Mouse (Mus musculus): ENCODE measurements at regions not wholly inside any gene's neighbourhood (a gene's known extent, or its start where the extent isn't known, plus 50 kb on each side); places are given as distances from the start of the nearest gene placed in this dataset.

DNA sequence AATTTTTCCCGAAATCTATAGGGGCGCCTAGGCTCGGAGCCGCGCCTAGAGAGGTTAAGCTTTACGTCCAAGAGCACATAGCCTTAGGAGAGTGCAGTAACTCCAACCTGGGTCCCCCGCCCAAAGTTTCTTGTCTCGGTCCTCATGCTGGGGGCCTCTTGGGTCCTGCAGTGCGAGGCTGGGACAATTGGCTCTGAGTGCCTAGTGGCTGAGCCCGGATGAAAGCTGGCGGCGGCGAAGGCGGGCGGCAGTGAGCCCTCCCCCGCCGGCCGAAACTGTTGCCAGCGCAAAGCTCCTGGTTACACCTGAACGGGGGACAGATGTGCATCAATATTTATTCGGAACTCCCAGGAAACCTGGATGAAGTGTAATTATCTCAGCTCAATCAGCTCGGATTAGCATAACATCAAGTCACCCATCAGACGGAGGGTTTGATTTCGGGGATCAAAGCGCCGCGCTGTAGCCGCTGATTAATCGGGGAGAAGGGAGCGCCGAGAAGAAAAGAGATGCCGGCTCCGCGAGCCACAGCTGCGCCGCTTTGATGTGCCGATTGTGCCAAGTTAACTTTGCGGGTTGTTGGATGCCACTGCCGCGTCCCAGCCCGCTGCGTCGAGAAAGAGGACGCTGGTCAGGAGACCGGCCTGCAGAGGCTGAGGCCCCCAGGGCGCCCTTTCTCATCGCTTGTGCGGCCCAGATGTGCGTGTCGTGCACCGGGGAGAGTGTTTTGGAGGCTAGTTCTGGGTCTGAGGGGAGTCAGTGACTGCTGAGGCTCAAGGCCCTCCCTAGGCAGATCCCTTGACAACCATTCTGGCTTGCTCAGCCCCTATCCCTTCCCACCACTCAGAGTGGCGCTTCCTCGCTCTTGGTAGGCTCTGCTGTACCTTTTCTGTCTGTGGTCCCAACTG lies 123.7 kb upstream of the 4931429L15Rik start:
- TF ChIP-seq NRF1 (IDR thresholded peaks at IDR 0.05; ENCODE audit: insufficient read depth, low read depth, low read length, poor library complexity, severe bottlenecking) (no peak), GATA1 (IDR thresholded peaks at IDR 0.05; ENCODE audit: low read depth, low read length) (no peak), MAZ (IDR thresholded peaks at IDR 0.05; ENCODE audit: low read depth, low read length) (no peak), CTCF (IDR thresholded peaks at IDR 0.05 in 2 of 3, conservative IDR thresholded peaks at IDR 0.05 in 1 of 3; ENCODE audit: control insufficient read depth in 1 of 3, insufficient read depth in 1 of 3, low read depth in 2 of 3, low read length in 3 of 3, poor library complexity in 1 of 3, severe bottlenecking in 1 of 3) (no peak), SMC3 (IDR thresholded peaks at IDR 0.05; ENCODE audit: low read depth, low read length) (no peak), RCOR1 (IDR thresholded peaks at IDR 0.05; ENCODE audit: low read depth, low read length) (no peak), BHLHE40 (IDR thresholded peaks at IDR 0.05; ENCODE audit: borderline replicate concordance, low read depth, low read length) (no peak), USF1 (IDR thresholded peaks at IDR 0.05; ENCODE audit: low read depth, low read length) (no peak), EP300 (IDR thresholded peaks at IDR 0.05; ENCODE audit: low read depth in 1 of 2, low read length in 2 of 2) (no peak), POLR2AphosphoS5 (IDR thresholded peaks at IDR 0.05; ENCODE audit: borderline replicate concordance, low read depth, low read length) (no peak), ETS1 (IDR thresholded peaks at IDR 0.05; ENCODE audit: low read depth, low read length) (no peak)
- Histone ChIP-seq H3K27ac (ENCODE audit: control insufficient read depth, low read depth, low read length) (no peak overlapping the region), H3K4me1 (ENCODE audit: control insufficient read depth in 1 of 2, insufficient read depth in 2 of 2, low read length in 2 of 2) (no peaks in the 10 kb centered on the region), H3K9ac (ENCODE audit: control insufficient read depth, low read depth, low read length, poor library complexity, severe bottlenecking) (no peak overlapping the region), H3K27me3 (ENCODE audit: control insufficient read depth in 1 of 2, insufficient read depth in 2 of 2, low read length in 2 of 2) (no peaks in the 10 kb centered on the region), H3K9me3 (replicated peaks; ENCODE audit: insufficient read depth, low read length) (no peaks in the 10 kb centered on the region), H3K79me2 (ENCODE audit: control insufficient read depth, insufficient read depth, low read length, poor library complexity) (no peaks in the 10 kb centered on the region), H3K4me3 (ENCODE audit: control insufficient read depth in 1 of 2, insufficient read depth in 1 of 2, low read depth in 2 of 2, low read length in 2 of 2) (no peak overlapping the region), H3K36me3 (ENCODE audit: control insufficient read depth in 1 of 2, insufficient read depth in 2 of 2, low read length in 2 of 2) (no peaks in the 10 kb centered on the region)
- no peak for DNase-seq (ENCODE audit: low read depth, low spot score)

DNA sequence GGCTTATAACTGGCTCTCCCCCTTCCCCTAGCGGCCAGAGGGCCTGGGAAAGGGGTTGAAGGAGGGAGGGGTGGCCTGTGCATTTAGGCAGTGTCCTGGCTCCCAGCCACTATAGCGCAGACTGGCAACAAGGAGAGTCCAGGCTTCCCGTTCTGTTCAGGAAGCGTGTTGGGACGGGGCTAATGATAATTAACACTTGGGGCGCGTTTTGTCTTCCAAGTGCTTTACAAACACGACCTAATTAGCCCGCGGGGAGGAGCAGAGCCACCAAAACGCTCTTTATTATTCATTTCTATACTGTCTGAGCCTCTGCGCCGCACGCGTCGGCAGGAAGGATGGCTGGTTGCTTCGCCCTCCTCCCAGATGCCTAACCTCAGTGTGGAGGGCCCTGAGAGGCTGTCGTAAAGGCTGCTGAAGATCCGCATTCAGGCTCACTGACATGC lies 123.0 kb upstream of the 4931429L15Rik start:
- no peak for DNase-seq (ENCODE audit: low read depth, low spot score)
- H3K9me3 ChIP-seq (replicated peaks; ENCODE audit: insufficient read depth, low read length) = no peaks in the 10 kb centered on the region
- H3K79me2 ChIP-seq (ENCODE audit: control insufficient read depth, insufficient read depth, low read length, poor library complexity) = no peaks in the 10 kb centered on the region
- no peak overlapping the region for H3K4me3 ChIP-seq (ENCODE audit: control insufficient read depth in 1 of 2, insufficient read depth in 1 of 2, low read depth in 2 of 2, low read length in 2 of 2)
- no peak overlapping the region for H3K9ac ChIP-seq (ENCODE audit: control insufficient read depth, low read depth, low read length, poor library complexity, severe bottlenecking)
- H3K36me3 ChIP-seq (ENCODE audit: control insufficient read depth in 1 of 2, insufficient read depth in 2 of 2, low read length in 2 of 2) = no peaks in the 10 kb centered on the region
- H3K27ac ChIP-seq (ENCODE audit: control insufficient read depth, low read depth, low read length) = no peak overlapping the region
- H3K4me1 ChIP-seq (ENCODE audit: control insufficient read depth in 1 of 2, insufficient read depth in 2 of 2, low read length in 2 of 2) = no peaks in the 10 kb centered on the region
- H3K27me3 ChIP-seq (ENCODE audit: control insufficient read depth in 1 of 2, insufficient read depth in 2 of 2, low read length in 2 of 2) = no peaks in the 10 kb centered on the region
- no peak for TF ChIP-seq NELFE (IDR thresholded peaks at IDR 0.05; ENCODE audit: low read depth, low read length)
- no peak for TF ChIP-seq KAT2A (conservative IDR thresholded peaks at IDR 0.05; ENCODE audit: low read depth, low read length)
- no peak for TF ChIP-seq POLR2A (IDR thresholded peaks at IDR 0.05; ENCODE audit: control insufficient read depth in 1 of 2, insufficient read depth in 1 of 2, low read depth in 1 of 2, low read length in 2 of 2, poor library complexity in 1 of 2)
- TF ChIP-seq MAFK (IDR thresholded peaks at IDR 0.05; ENCODE audit: borderline replicate concordance, low read depth, low read length) = no peak
- TF ChIP-seq USF2 (IDR thresholded peaks at IDR 0.05; ENCODE audit: borderline replicate concordance in 1 of 2, insufficient read depth in 1 of 2, low read depth in 1 of 2, low read length in 2 of 2) = no peak
- TF ChIP-seq TBP (IDR thresholded peaks at IDR 0.05; ENCODE audit: low read depth, low read length) = no peak
- no peak for TF ChIP-seq TAL1 (IDR thresholded peaks at IDR 0.05; ENCODE audit: low read length)

Data from MEL (cell line).